Mouse (Mus musculus) heart, adult 8-10 months (tissue): ENCODE data around the gene Tas2r144. TPM values are rescaled to one million over a fixed set of nuclear protein-coding genes. Genes with fewer than 3 reads are reported as not detected.
A peak's percentile ranks its signal among the peaks of the same experiment; 100 is the strongest.

Source experiments
- DNase-seq: peaks from one replicate; pipeline ENCODE4 v3.0.0; 2022; ENCODE audit warnings: low spot score
- total RNA-seq, 4 experiments: library from RNA; stranded (reverse); gene quantifications; 2 replicates each; pipeline ENCODE4 v1.2.4; 2022

Tas2r144 gene
- total RNA-seq, 4 experiments from 2014 or later: not detected

DNA sequence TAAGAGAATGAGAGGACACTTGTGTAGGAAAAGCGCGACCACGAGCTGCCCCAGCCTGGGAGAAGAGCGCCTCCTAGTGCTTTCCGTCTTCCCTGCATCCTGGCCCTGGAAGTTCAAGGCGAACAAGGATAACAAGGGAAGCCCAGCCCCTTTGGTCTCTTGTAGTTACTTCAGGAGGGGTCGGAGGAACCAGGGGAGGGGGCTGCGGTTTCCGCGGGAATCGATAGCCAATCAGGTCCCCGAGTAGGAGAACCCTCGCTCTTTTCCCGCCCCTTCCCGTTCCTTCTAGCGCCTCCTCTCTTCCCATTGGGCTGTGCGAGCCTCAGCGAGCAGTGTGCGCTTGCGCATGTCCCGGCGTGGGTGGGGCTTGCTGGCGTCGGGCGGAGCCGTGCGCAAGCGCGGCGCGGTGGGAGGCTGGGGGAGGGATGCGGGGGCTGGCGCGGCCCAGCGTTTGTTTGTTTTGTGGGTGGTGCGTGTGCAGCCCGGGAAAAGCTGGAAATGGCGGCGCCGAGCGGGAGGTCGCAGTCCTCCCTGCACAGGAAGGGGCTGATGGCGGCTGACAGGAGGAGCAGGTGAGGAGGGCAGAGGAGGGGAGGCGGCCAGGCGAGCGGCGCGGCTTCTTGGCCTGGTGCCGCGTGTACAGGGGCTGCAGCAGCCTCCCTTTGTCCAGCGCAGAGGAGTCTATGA is 49.6 kb downstream of the Tas2r144 start, which contains the start of gene Casp2:
TSS of gene Casp2 (plus strand) at position 360 of the 687 bp plus-strand sequence.
- DNase-seq: peak; percentile 98

Other genes starting within 250 kb of the Tas2r144 start
- gene Sval3, start 247.2 kb upstream of the Tas2r144 start, total RNA-seq: not detected
- not detected for gene Sva, start 176.9 kb upstream of the Tas2r144 start, total RNA-seq
- not detected for gene Tas2r139, start 74.4 kb upstream of the Tas2r144 start, total RNA-seq
- 100 to 1,000 TPM; 139 to 181 (median 156) TPM for gene Gstk1, start 30.6 kb downstream of the Tas2r144 start, total RNA-seq
- gene Tmem139, start 46.6 kb downstream of the Tas2r144 start, total RNA-seq: under 1 TPM in 2 of 4 experiments, not detected in 2; 0.30 to 0.62 TPM
- 1 to 10 TPM; 6.3 to 9.6 (median 7.5) TPM for gene Casp2, start 49.7 kb downstream of the Tas2r144 start, total RNA-seq
- gene Clcn1, start 71.4 kb downstream of the Tas2r144 start, total RNA-seq: 10 to 100 TPM in 1 of 4 experiments, 1 to 10 TPM in 3; 4.6 to 10.8 (median 7.5) TPM
- gene Fam131b, start 109.3 kb downstream of the Tas2r144 start, total RNA-seq: under 1 TPM; 0.44 to 0.82 (median 0.51) TPM
- 10 to 100 TPM; 39.3 to 47.4 (median 44.6) TPM for gene Zyx, start 134.3 kb downstream of the Tas2r144 start, total RNA-seq
- under 1 TPM; 0.19 to 0.37 (median 0.27) TPM for gene Epha1, start 157.9 kb downstream of the Tas2r144 start, total RNA-seq
- gene Tas2r143, start 184.9 kb downstream of the Tas2r144 start, total RNA-seq: not detected
- gene Tas2r135, start 190.1 kb downstream of the Tas2r144 start, total RNA-seq: under 1 TPM in 1 of 4 experiments, not detected in 3; 0.25 TPM
- gene Tas2r126, start 219.2 kb downstream of the Tas2r144 start, total RNA-seq: not detected
- not detected for gene Olfr458, start 249.9 kb downstream of the Tas2r144 start, total RNA-seq